Mouse (Mus musculus) embryonic facial prominence, embryonic 10.5 days (tissue): ENCODE data around the gene Dnah17. TPM values are rescaled to one million over a fixed set of nuclear protein-coding genes. Genes with fewer than 3 reads are reported as not detected.

Experiments used
- DNase-seq: peaks from one replicate; pipeline ENCODE4 v3.0.0-alpha.2; 2017; ENCODE audit warnings: low spot score
- H3K27ac ChIP-seq: fragments of 300-500 bp; sonication (generic); replicated peaks from 2 replicates; pipeline ENCODE4 v1.5.1; 2016; ENCODE audit warnings: mild to moderate bottlenecking
- H3K27me3 ChIP-seq: fragments of 300-500 bp; sonication (generic); replicated peaks from 2 replicates; pipeline ENCODE4 v1.6.1; 2016; ENCODE audit warnings: low read depth, mild to moderate bottlenecking; ENCODE audit not compliant: poor library complexity, severe bottlenecking
- H3K36me3 ChIP-seq: fragments of 300-500 bp; sonication (generic); replicated peaks from 2 replicates; pipeline ENCODE4 v1.6.1; 2016; ENCODE audit warnings: mild to moderate bottlenecking, moderate library complexity
- H3K4me1 ChIP-seq: fragments of 300-500 bp; sonication (generic); 2 replicates; pipeline ENCODE4 v1.6.1; 2016
- H3K4me3 ChIP-seq: fragments of 300-500 bp; sonication (generic); 2 replicates; pipeline ENCODE4 v1.5.1; 2016; ENCODE audit warnings: mild to moderate bottlenecking, moderate library complexity
- H3K9me3 ChIP-seq: fragments of 300-500 bp; sonication (generic); 2 replicates; pipeline ENCODE4 v1.6.1; 2016; ENCODE audit warnings: mild to moderate bottlenecking
- WGBS: fragments of 180-500 bp; shearing (Covaris S2); methylation state at CpG from one replicate; pipeline ENCODE4 v1.1.7; 2016; 5-methylcytosine and 5-hydroxymethylcytosine counted together
- polyA plus RNA-seq: library from polyadenylated mRNA; unstranded; fragments of >200 nt; fragmentation: Nextera tagmentation; extraction: Ambion mirVana; gene quantifications from 2 replicates; pipeline ENCODE4 v1.2.1, GENCODE M21; 2016

Dnah17 gene
- 0.17 and 0.19 TPM in 2 replicates for polyA plus RNA-seq

- Histone ChIP-seq H3K9me3 (no peaks in the 10 kb centered on the region), H3K4me3 (no peak within 1 kb of the TSS), H3K4me1 (peaks cover 26% of the 10 kb centered on the region), H3K27me3 (no peaks in the 10 kb centered on the region), H3K27ac (no peak within 1 kb of the TSS), H3K36me3 (no peaks in the 10 kb centered on the region)
- WGBS, result 90% methylated on average over 7 of the region's 7 CpGs
- no peak for DNase-seq
These were observed at the start of gene Dnah17 for GRCm38 (mm10) chr11:118130534-118130933. Gene Dnah17 (minus strand): TSS chr11:118130634.

GRCm38 (mm10) chr11:118180199-118180598 is 49.8 kb upstream of the Dnah17 start:
- 88% methylated on average over 7 of the region's 7 CpGs for WGBS
- Histone ChIP-seq H3K9me3 (no peaks in the 10 kb centered on the region), H3K4me1 (0 out of 2 replicates have a peak, but pooled peaks cover 8% of the 10 kb centered on the region), H3K36me3 (peaks cover 91% of the 10 kb centered on the region), H3K4me3 (no peak overlapping the region), H3K27me3 (no peaks in the 10 kb centered on the region), H3K27ac (no peak overlapping the region)
- DNase-seq, result no peak

DNA sequence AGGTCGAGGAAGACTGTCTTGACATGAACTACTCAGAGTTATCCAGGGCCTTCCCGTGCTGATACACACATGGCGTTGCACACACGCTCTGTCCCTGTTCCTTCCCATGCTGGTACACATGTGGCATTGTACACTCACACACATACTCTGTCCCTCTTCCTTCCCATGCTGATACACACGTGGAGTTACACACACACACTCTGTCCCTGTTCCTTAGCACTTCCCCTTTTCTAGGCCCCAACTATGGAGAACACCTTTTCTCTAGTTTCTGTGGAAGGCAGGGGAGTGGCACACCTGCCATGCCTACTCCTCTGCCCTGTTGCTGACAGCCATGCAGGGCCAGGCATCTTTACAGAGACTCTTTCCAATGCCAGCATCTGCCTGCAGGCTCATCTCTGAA is 47.8 kb upstream of the Dnah17 start:
- 89% methylated on average over 5 of the region's 5 CpGs for WGBS
- peaks cover 82% of the 10 kb centered on the region for H3K36me3 ChIP-seq

DNA sequence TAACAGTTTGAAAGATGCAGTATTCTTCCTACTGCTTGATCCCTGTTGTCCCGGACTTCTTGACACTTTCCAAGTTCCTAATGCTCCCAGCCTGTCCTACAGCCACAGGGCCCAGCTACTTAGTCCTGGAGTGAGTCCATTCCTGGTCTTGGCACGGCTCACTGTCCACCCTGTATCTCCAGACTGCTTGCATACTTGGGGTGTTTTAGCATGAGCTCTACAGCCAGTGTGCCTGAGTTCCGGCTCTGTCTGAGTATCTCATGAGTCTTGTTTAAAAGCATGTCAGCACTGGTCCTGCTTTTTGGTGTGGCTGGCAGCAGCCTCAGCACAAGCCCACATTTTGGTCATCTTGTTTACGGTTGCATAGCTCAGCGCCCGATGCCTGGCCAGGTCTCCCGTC is 44.3 kb upstream of the Dnah17 start:
- Histone ChIP-seq H3K36me3 (peaks cover 72% of the 10 kb centered on the region), H3K27me3 (no peaks in the 10 kb centered on the region), H3K9me3 (no peaks in the 10 kb centered on the region), H3K4me1 (no peaks in the 10 kb centered on the region), H3K4me3 (no peak overlapping the region), H3K27ac (no peak overlapping the region)
- DNase-seq, result no peak
- WGBS, result 92% methylated on average over 7 of the region's 7 CpGs

More for the DNA sequence above, 47.8 kb upstream of the Dnah17 start:
- Histone ChIP-seq H3K27me3 (no peaks in the 10 kb centered on the region), H3K4me3 (no peak overlapping the region), H3K4me1 (0 out of 2 replicates have a peak, but pooled peaks cover 5% of the 10 kb centered on the region), H3K27ac (no peak overlapping the region), H3K9me3 (no peaks in the 10 kb centered on the region)
- no peak for DNase-seq

DNA sequence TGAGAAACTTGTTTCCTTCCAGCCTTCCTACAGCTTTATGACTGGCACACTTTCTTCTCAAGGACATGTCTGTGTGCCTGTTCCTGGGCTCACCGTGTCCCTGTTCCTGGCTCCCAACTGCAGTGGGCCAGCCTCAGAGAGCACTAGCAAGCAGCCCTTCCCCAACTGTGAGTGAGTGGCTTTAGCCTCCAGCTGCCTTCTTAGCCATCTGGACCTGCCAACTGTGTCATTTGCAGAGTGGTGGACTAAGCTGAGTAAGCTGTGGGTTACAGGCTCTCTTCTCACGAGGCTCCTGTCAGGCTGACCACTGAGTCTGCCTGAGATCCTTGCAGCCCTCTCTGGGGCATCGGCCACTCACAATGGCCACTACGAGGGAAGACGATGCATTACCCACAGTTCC is 42.3 kb upstream of the Dnah17 start:
- 84% methylated on average over 5 of the region's 5 CpGs for WGBS
- no peaks in the 10 kb centered on the region for H3K27me3 ChIP-seq
- DNase-seq, result no peak
- H3K36me3 ChIP-seq, result peaks cover 70% of the 10 kb centered on the region
- H3K4me1 ChIP-seq, result no peaks in the 10 kb centered on the region
- no peak overlapping the region for H3K27ac ChIP-seq
- H3K9me3 ChIP-seq, result no peaks in the 10 kb centered on the region
- no peak overlapping the region for H3K4me3 ChIP-seq

DNA sequence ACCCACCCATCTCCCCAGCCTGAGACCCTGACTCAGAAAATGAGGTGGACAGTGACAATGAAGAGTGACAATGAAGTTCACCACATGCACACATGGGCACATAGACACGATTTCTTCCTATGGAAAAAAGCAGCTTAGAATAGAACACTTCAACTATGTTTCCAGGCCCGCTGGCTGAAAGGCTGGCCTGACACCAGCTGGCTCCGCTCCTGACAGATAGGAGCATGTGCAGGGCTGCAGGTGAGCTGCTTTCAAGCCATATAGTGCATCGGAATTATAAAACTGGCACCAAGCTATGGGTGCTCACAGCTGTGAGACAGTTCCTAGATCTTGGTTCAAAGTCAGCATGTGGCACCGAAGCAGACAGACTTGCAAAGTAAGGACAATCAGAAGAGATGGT is 39.9 kb upstream of the Dnah17 start:
- H3K9me3 ChIP-seq, result no peaks in the 10 kb centered on the region
- WGBS, result 92% methylated on average over 5 of the region's 5 CpGs
- no peaks in the 10 kb centered on the region for H3K27me3 ChIP-seq
- H3K4me1 ChIP-seq, result peaks cover 9% of the 10 kb centered on the region; the same call in 1 of the 2 replicates
- H3K4me3 ChIP-seq, result no peak overlapping the region
- DNase-seq, result no peak
- no peak overlapping the region for H3K27ac ChIP-seq
- H3K36me3 ChIP-seq, result peaks cover 70% of the 10 kb centered on the region

DNA sequence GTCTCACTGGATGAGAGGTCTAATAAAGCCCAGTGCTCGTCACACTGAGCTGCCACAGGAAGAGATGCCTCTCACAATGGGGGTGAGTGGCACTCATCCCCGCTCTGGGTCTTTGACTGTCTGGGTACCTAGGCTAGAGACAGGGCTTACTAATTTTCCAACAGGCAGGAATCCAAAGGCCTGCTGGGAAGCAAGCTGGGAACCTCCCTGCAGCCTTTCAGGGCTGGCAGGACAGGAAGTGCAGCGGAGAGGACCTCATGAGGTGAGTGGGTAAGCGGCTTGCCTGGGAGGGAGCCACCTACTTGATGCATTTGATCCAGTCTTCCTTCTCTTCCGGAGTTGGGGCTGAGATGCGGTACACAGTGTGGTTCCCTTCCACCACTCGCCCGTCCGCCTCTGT is 38.3 kb upstream of the Dnah17 start:
- 74% methylated on average over 9 of the region's 9 CpGs for WGBS
- no peak for DNase-seq
- H3K27me3 ChIP-seq, result no peaks in the 10 kb centered on the region
- H3K4me3 ChIP-seq, result no peak overlapping the region
- H3K36me3 ChIP-seq, result peaks cover 77% of the 10 kb centered on the region
- H3K4me1 ChIP-seq, result peaks cover 15% of the 10 kb centered on the region; the same call in 1 of the 2 replicates
- H3K27ac ChIP-seq, result no peak overlapping the region
- no peaks in the 10 kb centered on the region for H3K9me3 ChIP-seq

DNA sequence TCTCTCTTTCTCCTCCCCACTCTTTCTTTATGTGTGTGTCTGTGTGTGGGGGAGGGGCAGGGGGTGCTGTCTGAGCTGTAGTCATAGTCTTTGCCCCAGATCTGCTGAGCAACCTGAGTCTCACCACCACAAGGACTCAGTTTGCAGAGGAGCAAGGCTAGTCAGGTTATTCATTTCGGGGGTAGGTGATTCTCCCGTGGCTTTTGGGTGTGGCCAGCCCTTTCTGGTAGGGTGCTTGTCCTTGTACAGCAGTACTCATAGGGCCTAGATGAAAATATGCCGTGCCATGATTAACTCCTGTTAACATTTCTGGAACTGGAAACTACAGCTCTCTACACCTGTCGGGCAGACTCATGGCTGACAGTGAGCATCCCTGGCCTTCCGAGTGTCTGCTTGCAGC is 36.2 kb upstream of the Dnah17 start:
- no peak for DNase-seq
- no peak overlapping the region; the same call in 1 of the 2 replicates for H3K27ac ChIP-seq
- WGBS, result 89% methylated on average over 5 of the region's 5 CpGs
- H3K4me3 ChIP-seq, result no peak overlapping the region
- H3K4me1 ChIP-seq, result peaks cover 19% of the 10 kb centered on the region
- peaks cover 79% of the 10 kb centered on the region for H3K36me3 ChIP-seq
- no peaks in the 10 kb centered on the region for H3K9me3 ChIP-seq
- no peaks in the 10 kb centered on the region for H3K27me3 ChIP-seq

DNA sequence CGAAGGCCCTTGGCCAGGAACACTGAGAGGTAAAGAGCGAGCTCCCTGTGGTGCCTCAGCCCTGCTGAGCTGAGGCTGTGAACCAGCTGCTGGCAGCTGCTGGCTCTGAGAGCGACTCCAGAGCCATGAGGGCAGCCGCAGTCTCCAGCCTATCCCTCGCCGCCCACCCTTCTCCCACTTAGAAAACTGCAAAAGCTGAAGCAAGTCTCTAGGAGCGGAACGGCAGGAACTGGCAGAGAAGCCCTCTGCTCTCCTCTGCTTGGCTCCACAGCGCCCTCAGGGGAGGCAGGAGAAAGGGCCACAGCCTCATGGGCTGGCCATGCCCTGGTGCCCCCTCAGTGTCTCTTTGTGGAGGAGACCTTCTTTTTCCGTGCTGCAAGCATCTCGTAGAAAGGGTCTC is 35.2 kb upstream of the Dnah17 start:
- no peak overlapping the region for H3K4me3 ChIP-seq
- no peaks in the 10 kb centered on the region for H3K9me3 ChIP-seq
- DNase-seq, result no peak
- WGBS, result 43% methylated on average over 11 of the region's 11 CpGs
- peaks cover 73% of the 10 kb centered on the region for H3K36me3 ChIP-seq
- H3K27ac ChIP-seq, result peak overlapping the region; percentile 35
- peaks cover 28% of the 10 kb centered on the region for H3K4me1 ChIP-seq
- no peaks in the 10 kb centered on the region for H3K27me3 ChIP-seq

GRCm38 (mm10) chr11:118164566-118164965 is 34.1 kb upstream of the Dnah17 start:
- H3K4me3 ChIP-seq, result no peak overlapping the region
- H3K4me1 ChIP-seq, result peaks cover 28% of the 10 kb centered on the region
- H3K27me3 ChIP-seq, result no peaks in the 10 kb centered on the region
- H3K36me3 ChIP-seq, result peaks cover 64% of the 10 kb centered on the region
- no peak for DNase-seq
- no peaks in the 10 kb centered on the region for H3K9me3 ChIP-seq
- 77% methylated on average over 8 of the region's 8 CpGs for WGBS
- no peak overlapping the region for H3K27ac ChIP-seq

- Histone ChIP-seq H3K9me3 (no peaks in the 10 kb centered on the region), H3K4me1 (peaks cover 43% of the 10 kb centered on the region), H3K27ac (no peak overlapping the region), H3K4me3 (no peak overlapping the region), H3K27me3 (no peaks in the 10 kb centered on the region), H3K36me3 (peaks cover 45% of the 10 kb centered on the region)
- no peak for DNase-seq
- 69% methylated on average over 10 of the region's 10 CpGs for WGBS
These were observed 31.8 kb upstream of the Dnah17 start for GRCm38 (mm10) chr11:118162245-118162644.

DNA sequence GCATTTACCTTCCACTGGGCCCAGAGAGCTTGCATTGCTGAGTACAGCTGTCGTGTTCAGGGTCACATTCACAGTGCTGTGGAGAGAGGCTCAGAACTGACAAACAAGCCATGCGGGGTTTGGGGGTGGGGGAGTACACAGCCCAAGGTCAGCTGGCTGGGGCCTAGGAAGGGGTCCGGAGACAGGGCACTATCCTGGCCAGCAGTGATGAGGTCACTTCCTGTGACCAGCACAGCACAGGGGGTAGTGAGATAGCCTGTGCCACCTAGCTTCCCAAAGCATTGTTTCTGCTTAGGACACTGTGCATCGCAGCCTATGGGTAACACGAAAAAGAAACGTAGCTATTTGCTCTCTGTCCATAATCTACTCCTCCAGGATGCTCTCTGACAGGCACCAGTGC is 30.8 kb upstream of the Dnah17 start:
- 78% methylated on average over 6 of the region's 6 CpGs for WGBS
- no peak for DNase-seq
- Histone ChIP-seq H3K4me3 (no peak overlapping the region), H3K27me3 (no peaks in the 10 kb centered on the region), H3K27ac (0 out of 2 replicates have a peak overlapping the region, but pooled peaks have one; percentile 36), H3K4me1 (peaks cover 43% of the 10 kb centered on the region), H3K36me3 (peaks cover 35% of the 10 kb centered on the region), H3K9me3 (no peaks in the 10 kb centered on the region; the same call in 1 of the 2 replicates)

DNA sequence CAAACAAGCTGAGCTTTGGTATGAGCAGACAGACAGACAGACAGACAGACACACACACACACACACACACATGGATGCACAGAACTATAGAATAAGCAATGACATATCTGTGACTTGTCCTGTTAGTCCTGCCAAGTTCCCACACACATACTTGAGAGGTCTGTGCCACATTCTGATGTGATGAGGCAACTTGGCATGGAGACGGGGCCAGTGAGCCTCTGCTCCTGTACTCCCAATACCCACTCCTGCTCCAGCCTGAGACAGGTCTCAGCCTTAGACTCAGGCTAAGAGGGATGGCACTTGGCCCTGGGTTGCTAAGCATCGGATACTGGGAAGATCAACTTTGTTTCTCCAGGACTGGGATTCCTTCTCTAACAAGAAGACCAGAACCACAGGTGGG is 30.3 kb upstream of the Dnah17 start:
- Histone ChIP-seq H3K4me3 (no peak overlapping the region), H3K36me3 (peaks cover 30% of the 10 kb centered on the region), H3K27ac (0 out of 2 replicates have a peak overlapping the region, but pooled peaks have one; percentile 36), H3K27me3 (no peaks in the 10 kb centered on the region), H3K9me3 (peaks cover 3% of the 10 kb centered on the region; the same call in 1 of the 2 replicates), H3K4me1 (peaks cover 38% of the 10 kb centered on the region)
- DNase-seq, result no peak
- 88% methylated on average over 2 of the region's 2 CpGs for WGBS
